Mouse (Mus musculus) fibroblast of lung, adult 2 months (primary cell): ENCODE measurements at regions not wholly inside any gene's neighbourhood (a gene's known extent, or its start where the extent isn't known, plus 50 kb on each side); places are given as distances from the start of the nearest gene placed in this dataset.

Experiments used
- DNase-seq: peaks from one replicate; pipeline ENCODE4 v3.0.0-alpha.2; 2011; ENCODE audit warnings: low read depth

DNA sequence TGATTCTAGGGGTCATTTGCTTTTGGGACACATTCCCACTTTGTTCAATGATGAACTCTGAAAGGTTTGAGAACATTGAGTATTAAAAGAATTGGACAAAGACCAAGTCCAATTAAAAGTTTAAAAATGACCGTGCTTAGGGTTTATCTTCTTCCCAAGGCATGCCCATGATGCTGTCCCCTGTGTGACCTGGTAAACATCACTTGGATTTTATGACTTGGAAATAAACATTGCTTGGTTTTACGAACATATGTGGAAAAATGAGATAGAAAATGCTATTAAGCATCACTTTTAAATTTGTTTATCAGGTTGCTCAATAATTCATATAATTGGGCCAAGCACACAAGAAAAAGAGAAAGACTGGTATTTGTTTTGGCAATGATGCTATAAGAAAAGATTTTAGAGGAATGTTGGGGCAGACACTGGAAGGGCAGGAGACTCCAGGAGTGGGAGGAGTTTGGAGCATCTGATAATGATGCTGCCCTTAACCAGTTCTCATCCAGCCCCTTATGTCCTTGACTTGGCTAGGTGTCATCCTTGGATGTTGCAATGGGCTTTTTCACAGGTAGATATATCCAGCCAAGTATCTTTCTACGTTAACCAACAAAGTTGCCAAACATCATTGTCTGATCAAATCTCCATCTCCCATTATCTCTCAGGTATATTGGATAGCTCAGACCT is 92.1 kb upstream of the Dcn start:
- DNase-seq = no peak

DNA sequence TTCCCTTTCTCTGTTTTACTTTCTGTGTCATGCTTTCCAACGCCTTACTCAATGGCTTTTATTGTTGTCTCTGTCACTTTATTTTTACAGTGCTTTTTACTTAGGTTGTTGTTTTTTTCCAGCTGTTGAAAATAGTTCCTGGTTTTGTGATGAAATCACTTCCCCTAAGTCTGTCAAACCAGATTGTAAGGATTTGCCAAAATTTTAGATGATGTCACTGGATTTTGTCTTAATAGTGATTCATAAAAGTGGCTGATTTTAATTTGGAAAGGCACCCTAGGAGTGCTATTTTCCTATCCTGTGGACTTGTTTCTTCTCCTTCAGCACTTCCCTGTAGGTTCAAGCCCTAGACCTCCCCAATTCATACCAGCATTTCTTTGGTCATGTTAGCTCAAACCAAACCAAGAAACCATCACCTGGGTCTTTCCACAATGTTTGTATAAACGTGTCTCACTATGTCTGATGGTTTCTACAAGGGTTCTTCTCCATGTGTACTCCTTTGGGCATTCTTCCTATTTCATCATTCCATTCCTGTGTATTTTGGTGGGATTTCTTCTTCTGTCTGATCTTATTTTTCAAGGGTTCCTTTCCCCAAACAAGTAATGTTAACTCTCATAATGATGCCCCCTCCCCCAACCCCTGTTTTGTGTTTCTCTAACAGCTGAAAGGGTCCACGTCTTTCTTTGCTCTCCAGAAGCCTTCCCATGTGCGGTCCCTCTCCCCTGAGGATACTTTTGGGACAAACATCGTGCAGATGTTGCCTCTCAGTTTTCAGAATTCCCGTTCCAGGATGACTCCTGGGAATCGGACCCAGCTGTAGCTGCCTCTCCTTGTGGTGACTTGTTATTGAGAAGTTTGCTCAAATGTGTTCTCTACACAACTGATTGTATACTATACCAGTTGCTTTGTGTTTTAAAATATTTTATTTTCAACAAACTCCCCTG is 89.5 kb upstream of the Dcn start:
- DNase-seq = no peak

DNA sequence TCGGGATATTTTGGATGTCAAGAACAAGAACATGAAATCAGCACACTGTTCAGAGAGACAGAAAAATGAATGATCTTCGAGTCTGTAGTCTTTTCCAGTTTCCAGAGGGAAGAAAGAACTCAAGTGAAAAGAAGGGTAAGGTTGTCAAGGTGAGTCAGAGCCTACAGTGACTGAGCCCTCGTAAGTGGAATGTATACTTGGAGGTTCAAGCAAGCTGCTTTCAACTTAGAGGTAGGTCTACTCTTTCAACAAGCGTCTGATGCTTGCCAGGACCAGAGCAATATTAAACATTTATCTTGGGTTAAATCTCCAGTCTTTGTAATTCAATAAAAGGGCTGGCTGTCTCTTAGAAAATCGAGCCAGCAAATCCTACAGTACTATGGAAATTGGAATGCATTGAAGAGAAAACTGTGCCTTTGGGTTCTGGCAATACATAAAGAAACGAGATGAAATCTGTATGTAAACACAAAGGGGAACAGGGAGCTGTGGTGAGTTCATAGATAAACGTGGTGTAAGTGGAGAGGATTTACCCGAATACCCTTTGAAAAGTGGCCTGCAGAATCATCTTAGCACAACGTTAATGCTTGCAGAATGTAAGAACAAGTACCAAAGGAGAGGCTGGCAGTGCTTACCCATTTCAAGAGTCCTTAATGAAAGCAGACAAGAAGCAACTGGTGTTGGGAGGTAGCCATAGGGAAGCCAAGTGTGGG is 82.2 kb upstream of the Dcn start:
- no peak for DNase-seq

DNA sequence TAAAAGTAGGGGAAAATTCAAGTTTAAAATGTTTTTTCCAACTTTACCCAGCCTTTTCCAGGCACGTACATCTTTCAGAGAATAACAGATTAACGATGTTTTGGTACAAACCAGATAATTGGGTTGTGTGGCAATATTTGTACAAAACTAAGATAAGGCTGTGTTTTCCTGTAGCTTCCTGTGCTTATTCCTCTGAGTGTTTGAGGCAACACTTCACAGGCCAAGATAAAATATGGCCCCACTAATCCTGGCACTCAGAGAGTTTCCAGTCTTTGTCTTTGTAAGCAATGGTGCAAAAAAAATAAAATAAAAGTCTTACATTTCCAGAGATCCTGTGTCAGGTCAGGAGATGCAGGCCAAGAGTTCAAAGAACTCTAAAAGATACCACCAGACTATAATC is 81.5 kb upstream of the Dcn start:
- no peak for DNase-seq

DNA sequence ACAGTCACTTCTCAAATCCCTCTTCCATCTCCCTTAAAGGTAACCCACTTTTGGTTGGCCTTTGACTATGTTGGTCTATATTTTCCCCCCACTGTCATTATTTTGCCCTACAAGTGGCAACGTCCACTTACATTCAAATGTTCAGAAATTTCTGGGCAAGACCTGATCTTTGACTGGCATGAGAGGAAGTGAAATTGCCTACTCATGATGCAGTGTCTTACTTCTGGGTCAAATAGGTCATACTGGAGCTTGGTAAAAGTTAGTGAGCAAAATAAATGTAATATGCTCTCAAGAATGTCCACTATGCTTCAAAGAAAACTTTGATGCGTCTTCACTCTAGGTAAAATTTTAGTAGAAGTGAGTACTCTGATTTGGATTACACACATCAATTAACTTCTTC is 76.9 kb upstream of the Dcn start:
- no peak for DNase-seq

DNA sequence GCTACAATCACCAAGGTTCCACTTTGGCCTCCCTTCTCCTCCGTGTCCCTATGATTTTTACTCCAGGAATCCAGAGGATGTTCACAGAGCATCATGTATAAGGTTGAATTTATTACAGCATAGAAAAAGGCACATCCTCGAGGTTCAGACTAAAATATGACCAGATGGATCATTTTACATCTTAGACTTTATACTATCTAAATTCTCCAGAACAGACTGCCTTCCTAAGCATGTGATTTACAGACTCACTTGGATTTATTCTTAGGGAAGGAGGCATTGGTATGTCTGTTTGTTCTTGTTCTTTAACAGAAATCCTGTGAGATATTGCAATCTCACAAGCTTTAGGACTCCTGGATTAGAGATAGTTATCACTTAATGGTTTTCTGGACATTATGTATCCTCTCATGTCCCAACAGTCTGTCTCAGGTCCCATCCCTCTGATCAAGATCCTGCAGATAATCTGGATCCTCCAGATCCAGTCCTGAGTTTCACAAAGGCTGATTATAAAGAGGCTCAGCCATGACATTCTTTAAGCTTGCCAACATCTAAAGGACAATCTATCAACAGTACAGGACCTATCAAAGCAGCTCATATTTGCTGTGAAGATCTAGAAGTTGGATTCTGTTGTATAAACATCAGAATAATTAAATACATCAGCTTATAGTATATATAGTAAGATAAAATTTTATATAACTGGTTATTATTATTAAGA is 75.2 kb upstream of the Dcn start:
- DNase-seq = no peak

DNA sequence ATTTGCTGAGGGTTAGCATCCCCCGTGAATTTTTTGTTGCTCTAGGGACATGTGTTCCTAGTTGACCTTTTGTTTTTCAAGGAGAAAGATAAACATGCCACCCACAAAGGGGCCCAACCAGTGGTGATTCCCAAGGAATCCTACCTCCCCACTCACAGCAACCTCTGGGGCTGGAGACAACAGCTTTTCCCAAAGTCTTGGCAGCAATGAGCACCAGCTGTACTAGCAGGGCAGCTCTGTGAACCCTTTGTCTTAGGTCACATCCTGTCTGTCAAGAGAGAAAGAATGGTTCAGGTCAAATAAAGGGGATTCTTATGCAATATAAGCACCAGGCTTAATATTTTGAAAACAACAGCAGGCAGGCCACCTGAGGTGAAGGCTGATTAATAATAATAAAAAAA is 70.2 kb upstream of the Dcn start:
- DNase-seq = no peak

DNA sequence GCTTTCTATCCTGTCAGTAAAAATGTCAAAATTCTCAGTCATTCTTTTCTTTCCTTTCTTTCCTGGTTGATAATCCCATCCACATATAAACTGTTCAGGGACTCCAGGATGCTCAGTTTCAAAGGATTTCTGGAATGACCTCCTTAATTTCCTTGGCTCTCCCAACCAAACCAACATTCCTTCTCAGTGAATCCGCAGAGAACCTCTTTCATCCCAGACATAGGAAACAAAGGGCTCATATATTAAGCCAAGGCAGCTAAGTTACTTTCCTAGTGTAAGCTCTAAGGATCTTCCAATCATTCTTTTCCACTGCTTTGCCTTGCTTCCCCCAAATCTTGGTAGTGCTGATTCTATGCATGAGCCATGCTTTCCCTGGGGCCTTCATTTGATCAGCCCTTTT is 69.5 kb upstream of the Dcn start:
- DNase-seq = no peak

DNA sequence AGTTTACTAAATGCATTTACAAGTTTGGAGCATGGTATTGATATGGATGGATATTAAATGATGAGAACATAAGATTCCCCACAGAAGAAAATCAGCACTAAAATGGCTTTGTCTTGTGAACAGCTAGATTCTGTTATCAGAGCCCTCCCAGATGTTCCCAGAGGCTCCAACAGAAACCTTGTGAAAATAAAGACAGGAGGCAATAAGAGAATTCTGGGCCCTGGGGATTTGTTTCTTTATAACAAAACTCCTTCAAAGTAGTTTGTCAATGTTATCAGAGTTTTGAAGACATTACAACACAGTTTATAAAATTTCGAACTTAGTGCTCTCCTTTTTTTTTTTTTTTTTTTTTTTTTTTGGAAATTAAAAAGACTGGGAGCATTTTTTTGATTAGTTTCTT is 56.8 kb upstream of the Dcn start:
- no peak for DNase-seq

DNA sequence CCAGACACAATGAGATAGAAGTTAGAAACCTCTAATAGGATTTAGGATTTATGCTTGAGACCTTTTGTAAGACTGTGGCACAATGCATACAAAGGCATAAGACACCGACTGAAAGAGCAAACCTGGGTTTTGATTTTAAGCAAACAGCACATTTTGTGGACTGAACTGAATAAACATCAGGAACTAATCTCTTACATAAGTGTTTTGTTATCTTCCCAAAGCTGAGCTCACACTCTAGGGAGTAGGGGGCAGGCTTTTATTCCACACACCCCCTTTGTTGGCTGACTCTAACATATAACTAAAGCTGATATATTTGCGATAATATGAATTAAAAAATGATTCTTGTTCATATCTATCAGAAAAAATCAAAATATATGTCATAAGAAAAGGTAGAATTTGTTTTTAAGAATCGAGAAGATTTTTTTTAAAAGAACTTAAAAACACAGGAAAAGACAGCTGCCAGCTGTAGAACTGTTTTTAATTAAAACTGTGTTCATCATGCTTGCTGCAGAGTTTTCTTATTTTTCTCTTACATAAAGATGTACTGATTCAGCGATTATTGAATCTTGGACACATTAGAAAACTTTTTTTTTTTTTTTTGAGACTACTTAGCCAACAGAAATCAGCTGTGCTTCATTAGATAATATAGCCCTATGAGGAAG is 56.2 kb upstream of the Dcn start:
- no peak for DNase-seq
